Mouse (Mus musculus) layer of hippocampus, postnatal 14 days (tissue): ENCODE data around the gene Sufu. TPM values are rescaled to one million over a fixed set of nuclear protein-coding genes. Genes with fewer than 3 reads are reported as not detected.

ENCODE experiments used
- DNase-seq, 2 experiments: peaks; one replicate each; pipeline ENCODE4 v3.0.0; 2021 to 2022; ENCODE audit warnings: low spot score in 2 of 2, mixed read lengths in 1 of 2
- total RNA-seq, 2 experiments: library from RNA; stranded (reverse); gene quantifications; 2 replicates each; pipeline ENCODE4 v1.2.3; 2021

The Sufu gene
- total RNA-seq, 2 experiments from 2014 or later: 21.1 to 23.8 TPM

DNA sequence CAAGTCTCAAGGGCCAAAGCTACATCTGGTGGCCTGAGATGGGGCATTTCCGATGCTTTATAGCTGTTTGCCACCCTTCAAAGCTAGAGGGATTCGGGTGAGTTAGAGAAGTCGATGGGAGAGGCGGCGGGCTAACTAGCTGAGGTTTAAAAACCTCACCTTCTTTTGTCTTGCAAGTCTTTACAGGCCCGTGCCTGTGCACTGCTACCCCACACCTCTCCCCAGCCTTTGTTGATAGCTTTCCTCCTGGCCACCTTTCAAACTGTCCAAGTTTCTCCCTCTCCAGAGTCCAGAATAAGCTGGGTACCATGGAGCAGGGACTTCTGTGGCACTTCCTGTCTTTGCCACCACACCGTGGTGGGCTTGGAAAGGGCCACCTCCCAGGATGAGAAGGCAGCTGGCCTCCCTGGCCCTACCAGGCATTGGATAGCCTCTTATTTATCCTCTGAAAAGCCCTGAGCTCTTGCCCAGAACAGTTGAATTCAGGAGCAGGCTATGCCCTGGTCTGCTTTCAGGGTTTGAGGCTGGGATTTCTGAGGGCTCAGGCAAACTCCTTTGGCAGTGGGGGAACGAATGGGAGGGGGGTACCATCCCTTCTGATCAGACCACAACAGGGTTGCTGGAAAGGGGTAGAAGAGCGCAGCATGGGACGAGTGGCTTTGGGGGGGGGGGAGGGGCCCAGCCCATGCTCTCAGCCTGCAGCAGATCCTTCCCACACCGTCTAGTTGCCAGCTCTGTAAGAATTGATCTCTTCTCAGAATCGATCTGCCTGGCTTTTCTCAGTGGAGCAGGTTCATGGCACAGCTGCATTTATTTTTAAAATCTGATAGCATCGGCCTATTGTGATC is 133.1 kb downstream of the Sufu start:
- DNase-seq: no peak

DNA sequence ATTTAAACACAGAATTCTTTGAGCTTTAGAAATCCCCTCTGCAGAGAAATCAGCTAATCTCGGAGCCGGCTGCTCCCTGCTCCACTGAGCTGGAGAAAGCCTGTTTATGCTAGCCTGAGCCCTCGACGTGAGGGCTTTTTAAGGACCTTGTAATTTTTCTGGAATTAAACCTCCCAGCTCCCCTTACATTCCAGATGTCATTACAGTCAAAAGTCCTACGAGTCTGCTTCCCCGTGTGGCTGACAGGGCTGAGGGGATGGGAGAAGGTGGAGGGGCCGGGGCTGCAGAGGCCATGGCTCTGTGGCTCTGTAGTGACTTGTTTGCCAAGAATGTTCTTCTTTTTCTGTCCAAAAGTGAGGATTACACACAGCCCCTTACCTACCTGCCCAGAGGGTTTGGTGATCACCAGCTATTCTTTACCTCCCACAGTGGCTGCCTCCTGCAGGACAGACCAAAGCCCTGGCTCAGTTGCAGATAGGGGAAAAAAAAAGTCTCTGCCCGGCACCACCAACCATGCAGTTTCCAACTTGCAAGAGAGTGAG is 133.8 kb downstream of the Sufu start:
- DNase-seq: no peak

DNA sequence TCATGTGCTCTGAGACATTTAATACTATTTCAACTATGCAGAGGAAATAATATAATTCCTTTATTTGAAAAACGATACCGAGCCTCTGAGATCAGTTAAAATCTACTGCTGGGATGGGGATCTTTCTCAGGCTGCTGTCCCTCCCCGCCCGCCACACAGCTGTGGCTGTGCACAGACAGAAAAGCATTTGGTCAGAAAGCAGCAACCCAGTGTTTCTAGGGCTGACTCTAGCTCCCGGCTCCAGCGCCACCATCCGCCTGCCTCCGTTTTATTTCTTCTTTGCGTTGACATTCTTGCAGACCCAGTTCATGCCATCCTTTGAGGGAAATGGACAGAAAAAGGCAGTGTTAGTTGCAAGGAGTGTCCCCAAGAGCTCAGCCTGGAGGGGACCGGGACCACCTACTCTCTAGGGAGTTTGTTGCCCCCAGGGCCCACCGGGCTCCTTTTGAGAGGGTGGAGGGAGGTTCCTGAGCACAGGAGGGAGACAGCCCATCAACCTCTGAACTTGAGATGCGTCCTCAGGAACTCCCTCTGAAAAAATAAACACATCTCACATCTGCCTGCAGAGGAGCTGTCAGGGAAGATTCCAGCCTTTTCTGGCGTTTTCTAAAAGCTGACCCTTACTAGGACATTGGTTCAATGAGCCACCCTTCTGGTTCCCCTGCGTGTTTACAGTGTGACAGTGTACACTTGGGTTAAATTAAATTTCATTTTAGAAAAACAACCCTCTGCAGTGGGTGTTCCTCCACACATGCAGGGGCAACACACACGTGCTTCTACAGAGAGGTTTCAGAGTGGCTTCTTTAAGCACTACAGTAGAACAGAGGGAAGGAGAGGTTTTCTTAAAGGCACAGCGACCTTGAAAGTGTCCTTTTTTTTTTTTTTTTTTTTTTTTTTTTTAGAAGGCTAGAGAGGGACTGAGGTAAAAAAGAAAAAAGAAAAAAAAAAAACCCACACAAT is 134.7 kb downstream of the Sufu start:
- no peak for DNase-seq

- no peak for DNase-seq
Observed at GRCm38 (mm10) chr19:46532031-46532688, 135.5 kb downstream of the Sufu start.

GRCm38 (mm10) chr19:46533066-46533465 is 136.4 kb downstream of the Sufu start:
- DNase-seq: no peak

- DNase-seq: no peak
Observed at GRCm38 (mm10) chr19:46533525-46533924, 136.8 kb downstream of the Sufu start.

GRCm38 (mm10) chr19:46534542-46535098 is 137.9 kb downstream of the Sufu start:
- DNase-seq: no peak

- DNase-seq: no peak
Observed at GRCm38 (mm10) chr19:46537357-46537756, 140.7 kb downstream of the Sufu start.

GRCm38 (mm10) chr19:46538213-46538612 is 141.5 kb downstream of the Sufu start:
- no peak for DNase-seq

Other genes with a start within 250 kb of the Sufu start
- gene Pitx3, start 248.6 kb upstream of the Sufu start, total RNA-seq: not detected
- 100 to 1,000 TPM in 1 of 2 experiments, 10 to 100 TPM in 1; 83.7 to 101 TPM for gene Gbf1, start 244.4 kb upstream of the Sufu start, total RNA-seq
- 1 to 10 TPM; 2.3 to 2.6 TPM for gene Nfkb2, start 92.6 kb upstream of the Sufu start, total RNA-seq
- gene Psd, start 69.7 kb upstream of the Sufu start, total RNA-seq: 100 to 1,000 TPM; 701 to 730 TPM
- 10 to 100 TPM; 32.4 to 32.9 TPM for gene Fbxl15, start 68.7 kb upstream of the Sufu start, total RNA-seq
- gene Cuedc2, start 58.2 kb upstream of the Sufu start, total RNA-seq: 100 to 1,000 TPM; 156 to 162 TPM
- gene Mfsd13a, start 55.8 kb upstream of the Sufu start, total RNA-seq: 10 to 100 TPM; 31.7 to 32.5 TPM
- 1 to 10 TPM in 1 of 2 experiments, under 1 TPM in 1; 0.94 to 1.2 TPM for gene 2310034G01Rik, start 46.6 kb upstream of the Sufu start, total RNA-seq
- gene Actr1a, start 1.1 kb upstream of the Sufu start, total RNA-seq: 100 to 1,000 TPM; 207 to 220 TPM
- 100 to 1,000 TPM in 1 of 2 experiments, 10 to 100 TPM in 1; 98.9 to 110 TPM for gene Trim8, start 104.8 kb downstream of the Sufu start, total RNA-seq
- gene Arl3, start 176.3 kb downstream of the Sufu start, total RNA-seq: 100 to 1,000 TPM; 111 to 121 TPM
- 1 to 10 TPM; 8.2 to 8.3 TPM for gene Sfxn2, start 176.5 kb downstream of the Sufu start, total RNA-seq
- gene Wbp1l, start 202.2 kb downstream of the Sufu start, total RNA-seq: 10 to 100 TPM; 39.8 to 41.8 TPM